Mouse (Mus musculus) subcutaneous adipose tissue, adult 2 months (tissue): ENCODE results near the gene Il22. TPM values are rescaled to one million over a fixed set of nuclear protein-coding genes. Genes with fewer than 3 reads are reported as not detected.

Source experiments
- polyA plus RNA-seq: library from polyadenylated mRNA; depleted of rRNA; stranded (reverse); fragments of >200 nt; gene quantifications from 2 replicates; pipeline ENCODE4 v1.2.3, GENCODE M21; 2012; ENCODE audit warnings: low replicate concordance; rRNA removed

Gene Il22
- polyA plus RNA-seq = not detected in 2 replicates

GRCm38 (mm10) chr10:118204642-118205041, at the start of gene Il22:
Il22 (plus strand) TSS chr10:118204942.

DNA sequence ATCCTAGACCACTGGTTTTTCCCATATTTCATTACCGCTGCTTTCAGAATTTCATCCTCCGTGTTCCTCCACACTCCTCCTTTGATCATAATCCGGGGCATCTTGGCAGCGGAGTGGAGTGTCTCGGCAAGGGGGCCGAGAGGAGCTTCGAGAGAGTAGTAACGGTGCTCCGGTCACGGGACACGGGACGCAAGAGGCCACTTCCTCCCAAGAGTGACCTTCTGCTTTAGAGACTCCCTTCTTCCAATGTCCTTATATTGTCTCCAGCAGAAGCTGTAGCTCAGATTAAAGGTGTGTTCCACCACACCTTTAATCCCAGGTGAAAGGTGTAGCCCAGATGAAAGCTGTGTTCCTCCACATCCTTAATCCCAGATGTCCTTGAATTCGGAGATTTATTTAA, 35.9 kb downstream of the Il22 start, which contains the start of gene Gm32717:
Gm32717 (minus strand) TSS at position 101 of the 400 bp plus-strand sequence.

GRCm38 (mm10) chr10:118258388-118258787, 53.6 kb downstream of the Il22 start, which contains the start of gene Gm32802:
Gm32802 (plus strand) TSS chr10:118258688.

Other genes starting within 250 kb of the Il22 start
- gene Mdm1, start 63.1 kb upstream of the Il22 start, polyA plus RNA-seq = 2.9 and 5.8 TPM in 2 replicates
- gene Gm32717, start 35.8 kb downstream of the Il22 start, polyA plus RNA-seq = not detected in 2 replicates
- gene Gm32802, start 53.7 kb downstream of the Il22 start, polyA plus RNA-seq = not detected in 2 replicates
- not detected in 2 replicates for gene Iltifb, start 90.1 kb downstream of the Il22 start, polyA plus RNA-seq
- gene Gm9040, start 122.0 kb downstream of the Il22 start, polyA plus RNA-seq = not detected in 2 replicates
- gene Gm9044, start 127.5 kb downstream of the Il22 start, polyA plus RNA-seq = not detected in 2 replicates
- 0.06 TPM in 2 replicates for gene Gm9045, start 132.9 kb downstream of the Il22 start, polyA plus RNA-seq
- not detected in 2 replicates for gene Gm9046, start 138.3 kb downstream of the Il22 start, polyA plus RNA-seq
- 0.06 TPM in 1 of 2 replicates, not detected in the other for gene Gm9048, start 143.7 kb downstream of the Il22 start, polyA plus RNA-seq
- 0.06 TPM in 2 replicates for gene Gm9049, start 149.2 kb downstream of the Il22 start, polyA plus RNA-seq
- 0.58 TPM in 1 of 2 replicates, not detected in the other for gene Ifng, start 236.1 kb downstream of the Il22 start, polyA plus RNA-seq